Mouse (Mus musculus): ENCODE measurements at regions not wholly inside any gene's neighbourhood (a gene's known extent, or its start where the extent isn't known, plus 50 kb on each side); places are given as distances from the start of the nearest gene placed in this dataset.

- WGBS: 42% methylated on average over 2 of the region's 2 CpGs
- no peak for DNase-seq (ENCODE audit: low read depth, low spot score)
Observed at GRCm38 (mm10) chr13:102176456-102176855, 408.4 kb upstream of the Pik3r1 start.

DNA sequence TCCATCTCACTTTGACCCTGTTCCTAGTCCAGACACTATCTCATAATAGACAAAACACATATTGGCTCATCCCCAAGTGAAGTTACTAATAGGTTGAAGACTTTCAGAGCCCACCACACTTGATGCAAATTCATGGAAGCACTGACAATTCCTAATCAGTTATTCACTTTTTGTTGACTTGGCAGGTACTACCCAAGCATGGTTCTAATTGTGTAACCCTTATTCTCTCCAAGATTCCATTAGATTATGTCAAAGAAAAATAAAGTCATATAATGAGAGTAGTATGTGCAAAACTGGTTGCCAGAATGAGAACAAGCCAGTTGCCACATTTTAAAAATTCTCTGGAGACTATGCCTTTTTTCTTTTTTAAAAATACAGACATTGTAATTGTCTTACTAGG, 426.7 kb upstream of the Pik3r1 start:
- no peak for DNase-seq (ENCODE audit: low read depth, low spot score)

DNA sequence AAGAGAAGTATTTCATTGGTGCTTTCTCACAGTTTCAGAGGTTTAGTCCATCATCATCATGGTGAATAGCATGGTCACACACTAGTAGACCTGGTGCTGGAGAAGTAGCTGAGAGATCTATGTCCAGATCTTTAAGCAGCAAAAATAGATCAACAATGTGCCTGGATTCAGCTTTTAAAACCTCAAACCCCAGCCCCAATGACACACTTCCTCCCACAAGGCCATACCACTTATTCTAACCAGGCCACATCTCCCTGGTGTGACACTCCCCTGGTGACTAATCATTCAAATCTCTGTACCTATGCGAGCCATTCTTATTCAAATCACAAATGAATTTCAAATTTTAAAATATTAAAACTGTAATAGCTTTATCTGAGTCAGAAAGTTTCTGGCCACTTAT, 434.3 kb upstream of the Pik3r1 start:
- WGBS: 89% methylated on average over 1 of the region's 1 CpGs

DNA sequence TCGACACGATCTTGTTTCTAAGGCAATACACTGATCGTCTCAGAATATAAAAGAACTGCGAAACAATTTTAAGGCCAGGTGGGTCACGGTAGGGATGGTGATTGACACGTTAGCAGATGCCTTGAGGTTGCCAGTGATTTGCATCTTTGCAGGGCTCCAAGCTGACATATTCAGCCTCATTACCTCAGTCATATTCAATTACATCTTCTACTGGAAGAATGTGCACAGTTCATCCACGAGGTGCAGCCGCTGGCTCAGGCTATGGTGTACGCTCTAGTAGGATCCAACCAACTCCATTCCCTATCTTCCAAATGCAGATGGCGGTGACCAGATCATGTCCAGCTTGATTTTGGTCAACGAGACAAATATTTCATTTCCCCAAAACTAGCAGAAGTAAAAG, 450.5 kb upstream of the Pik3r1 start:
- no peak for DNase-seq (ENCODE audit: low read depth, low spot score)
- 97% methylated on average over 11 of the region's 11 CpGs for WGBS

More for the DNA sequence above, 434.3 kb upstream of the Pik3r1 start:
- no peak for DNase-seq (ENCODE audit: low read depth, low spot score)

DNA sequence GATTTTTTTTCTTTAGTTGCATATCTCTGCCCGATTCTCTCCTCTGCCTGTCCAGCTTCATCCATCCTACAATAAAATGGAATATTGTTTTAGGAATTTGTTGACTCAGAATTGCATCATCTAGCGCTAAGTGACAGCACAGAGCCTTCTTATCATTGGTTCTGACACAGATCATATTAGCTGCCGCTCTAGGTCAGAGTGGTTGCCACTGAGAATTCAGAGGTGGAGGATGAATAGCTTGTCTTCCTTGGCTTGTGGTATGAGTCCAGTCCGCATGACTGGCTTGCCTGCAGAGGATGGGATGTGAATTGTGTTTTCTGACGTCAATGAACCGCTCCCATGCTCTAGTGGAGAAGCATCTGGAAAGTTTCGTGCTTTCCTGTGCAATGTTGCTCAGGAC, 462.3 kb upstream of the Cd180 start:
- WGBS: 65% methylated on average over 7 of the region's 7 CpGs
- DNase-seq (ENCODE audit: low read depth, low spot score): no peak

DNA sequence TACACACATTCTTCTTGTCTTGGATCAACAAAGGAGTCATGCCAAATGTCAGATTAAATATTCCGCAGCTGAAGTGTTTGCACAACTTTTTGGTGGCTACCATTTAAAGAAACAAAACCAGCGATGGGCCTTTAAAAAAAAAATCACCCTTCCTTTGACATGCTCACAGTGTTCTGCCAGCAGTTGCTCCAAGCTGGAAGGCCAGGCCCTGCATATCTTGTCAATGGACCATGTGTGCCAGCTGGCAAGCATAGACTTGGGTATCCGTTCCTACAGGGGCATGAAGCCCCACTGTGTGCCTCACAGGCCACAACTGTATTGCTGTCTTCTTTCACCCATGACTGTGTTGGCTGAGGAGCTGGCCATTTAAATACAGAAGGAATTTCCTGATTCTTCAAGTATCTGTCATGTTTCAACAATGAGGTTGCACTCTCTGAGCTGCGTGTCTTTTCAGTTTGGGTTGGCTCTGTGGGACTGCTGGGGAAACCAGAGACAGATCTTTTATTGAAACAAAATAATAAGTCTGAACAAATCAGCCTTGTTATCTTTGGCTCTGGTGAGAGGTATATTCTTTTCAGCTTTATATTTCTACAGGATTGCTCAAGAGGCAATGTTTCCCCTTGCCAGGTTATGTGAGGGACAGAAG, 460.9 kb upstream of the Cd180 start:
- 44% methylated on average over 4 of the region's 4 CpGs for WGBS
- DNase-seq (ENCODE audit: low read depth, low spot score): no peak

DNA sequence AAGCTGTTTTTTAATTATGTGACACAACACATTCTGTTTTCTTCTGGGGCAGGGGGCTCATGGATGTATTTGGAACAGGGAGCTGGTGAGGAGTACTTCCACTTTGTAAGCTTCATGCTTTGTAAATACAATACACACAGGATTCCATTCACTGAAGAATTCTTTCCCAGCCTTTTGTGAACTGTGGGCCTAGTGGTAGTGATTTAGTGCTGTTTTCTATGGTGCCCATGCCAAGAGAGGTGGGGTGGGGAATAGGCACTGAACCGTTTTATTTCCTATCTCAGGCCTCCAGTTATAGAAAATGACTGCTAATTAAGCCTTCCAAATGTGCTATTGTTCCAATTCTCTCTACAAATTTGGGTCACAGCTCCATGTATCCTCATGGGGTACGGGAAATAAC, 442.5 kb upstream of the Cd180 start:
- 84% methylated on average over 2 of the region's 2 CpGs for WGBS
- no peak for DNase-seq (ENCODE audit: low read depth, low spot score)

GRCm38 (mm10) chr13:102251709-102252108, 441.6 kb upstream of the Cd180 start:
- no peak for DNase-seq (ENCODE audit: low read depth, low spot score)
- WGBS: 91% methylated on average over 5 of the region's 5 CpGs

DNA sequence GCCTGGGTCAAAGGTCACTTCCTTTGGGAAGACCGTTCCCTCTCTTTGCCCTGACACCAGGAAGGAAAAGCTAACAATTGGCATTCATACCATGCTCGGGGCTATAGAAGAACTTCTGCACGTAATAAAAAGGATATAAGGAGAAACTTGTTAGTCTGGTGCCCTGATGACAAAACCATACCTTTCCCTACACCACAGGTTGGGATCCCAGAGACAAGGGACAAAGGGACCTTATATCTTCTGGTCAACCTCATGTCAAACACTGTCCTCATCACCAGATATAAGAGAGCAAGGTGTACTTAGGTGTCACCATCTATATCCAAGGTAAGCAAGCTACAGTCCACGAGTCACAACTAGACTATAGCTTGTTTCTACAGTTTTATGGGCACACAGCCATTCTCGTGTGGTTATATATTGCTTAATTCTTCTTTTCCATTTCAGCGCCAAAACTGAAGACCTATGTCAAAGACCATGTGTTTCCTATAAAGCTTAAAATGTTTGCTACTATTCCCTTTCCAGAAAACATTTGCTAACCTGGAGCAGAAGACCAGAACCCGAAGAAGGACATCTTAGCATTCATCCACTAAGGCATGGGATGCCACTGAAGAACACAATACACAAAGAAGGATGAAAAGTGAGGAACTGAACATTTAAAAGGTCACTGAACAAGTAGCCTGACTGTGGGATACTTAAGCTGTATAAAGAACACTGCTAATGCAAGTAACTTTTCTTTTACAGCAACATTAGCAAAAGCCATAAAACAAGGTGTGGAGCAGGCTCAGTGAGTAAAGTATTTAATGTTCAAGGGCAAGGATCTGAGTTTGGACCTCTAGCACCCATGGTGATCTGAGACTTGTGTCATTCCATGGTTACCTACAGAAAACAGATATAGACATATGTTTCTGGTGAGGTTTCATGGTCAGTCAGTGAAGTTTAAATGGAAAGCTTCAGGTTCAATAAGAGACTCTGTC, 437.7 kb upstream of the Cd180 start:
- peak; percentile 21 for DNase-seq (ENCODE audit: low read depth, low spot score)
- WGBS: 38% methylated on average over 7 of the region's 7 CpGs

- DNase-seq (ENCODE audit: low read depth, low spot score): no peak
- 95% methylated on average over 8 of the region's 8 CpGs for WGBS
Observed at GRCm38 (mm10) chr13:102258207-102258606, 435.2 kb upstream of the Cd180 start.

GRCm38 (mm10) chr13:102273818-102274217, 419.5 kb upstream of the Cd180 start:
- WGBS: 86% methylated on average over 3 of the region's 3 CpGs
- no peak for DNase-seq (ENCODE audit: low read depth, low spot score)

DNA sequence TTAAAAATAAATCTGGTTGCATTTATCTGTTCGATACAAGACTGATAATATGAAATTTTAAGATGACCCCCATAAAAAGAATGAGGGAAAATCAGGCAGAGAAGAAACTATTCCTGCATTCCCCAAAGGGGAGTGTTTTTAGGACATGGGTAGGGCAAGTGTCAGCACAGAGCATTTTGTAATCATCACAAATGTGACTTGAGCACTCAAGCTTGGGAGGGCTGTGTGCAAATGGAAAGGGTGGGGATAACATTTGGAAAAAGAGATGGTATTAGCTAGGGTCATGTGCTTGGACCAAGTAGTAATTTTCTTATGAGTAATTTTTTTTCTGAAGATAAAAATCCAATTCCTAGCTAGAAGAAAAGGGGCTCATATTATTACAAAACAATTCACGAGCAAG, 418.1 kb upstream of the Cd180 start:
- no peak for DNase-seq (ENCODE audit: low read depth, low spot score)
- WGBS: 90% methylated on average over 2 of the region's 2 CpGs

DNA sequence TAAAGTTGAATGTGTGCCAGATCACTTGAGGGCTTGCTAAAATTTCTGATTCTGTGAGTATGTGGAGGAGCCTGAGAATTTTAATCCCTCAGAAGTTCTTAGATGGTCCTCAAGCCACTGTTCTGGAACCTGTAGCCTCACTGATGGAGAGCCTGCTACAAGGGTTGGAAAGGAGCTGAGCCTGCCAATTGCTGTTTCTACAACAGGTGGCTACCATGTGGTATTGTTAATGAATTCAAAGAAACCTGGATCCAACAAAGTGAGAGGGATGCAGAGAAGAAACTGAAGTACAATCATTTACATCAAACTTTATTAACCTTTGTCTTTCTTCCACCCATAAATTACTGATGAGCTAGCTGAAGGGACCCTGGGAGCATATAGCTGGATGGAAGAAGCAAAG, 416.5 kb upstream of the Cd180 start:
- no peak for DNase-seq (ENCODE audit: low read depth, low spot score)

GRCm38 (mm10) chr13:102280198-102280597, 413.2 kb upstream of the Cd180 start:
- no peak for DNase-seq (ENCODE audit: low read depth, low spot score)
- 93% methylated on average over 3 of the region's 3 CpGs for WGBS

GRCm38 (mm10) chr13:102294451-102294850, 398.9 kb upstream of the Cd180 start:
- WGBS: 80% methylated on average over 2 of the region's 2 CpGs
- no peak for DNase-seq (ENCODE audit: low read depth, low spot score)

DNA sequence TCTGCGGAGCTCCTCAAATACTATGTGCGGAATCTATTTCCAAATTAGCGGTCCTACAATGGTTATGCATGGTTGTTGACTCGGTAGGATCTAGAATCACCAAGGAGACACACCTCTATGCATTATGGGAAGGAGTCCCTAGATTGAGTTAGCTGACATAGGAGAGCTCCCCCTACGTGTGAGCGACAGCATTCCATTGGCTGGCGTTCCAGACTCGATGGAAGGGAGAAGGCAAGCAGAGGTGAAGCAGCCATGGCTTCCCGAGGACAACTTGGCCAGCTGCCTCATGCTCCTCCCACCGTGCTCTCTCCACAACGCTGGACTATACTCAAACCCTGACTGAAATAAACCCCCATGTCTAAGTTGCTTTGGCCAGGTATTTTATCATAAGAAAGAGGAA, 398.3 kb upstream of the Cd180 start:
- WGBS: 90% methylated on average over 11 of the region's 11 CpGs
- DNase-seq (ENCODE audit: low read depth, low spot score): no peak

- 74% methylated on average over 2 of the region's 2 CpGs for WGBS
- DNase-seq (ENCODE audit: low read depth, low spot score): no peak
Observed at GRCm38 (mm10) chr13:102307983-102308382, 385.4 kb upstream of the Cd180 start.

- DNase-seq (ENCODE audit: low read depth, low spot score): no peak
- WGBS: 26% methylated on average over 3 of the region's 3 CpGs
Observed at GRCm38 (mm10) chr13:102312096-102312495, 381.3 kb upstream of the Cd180 start.

DNA sequence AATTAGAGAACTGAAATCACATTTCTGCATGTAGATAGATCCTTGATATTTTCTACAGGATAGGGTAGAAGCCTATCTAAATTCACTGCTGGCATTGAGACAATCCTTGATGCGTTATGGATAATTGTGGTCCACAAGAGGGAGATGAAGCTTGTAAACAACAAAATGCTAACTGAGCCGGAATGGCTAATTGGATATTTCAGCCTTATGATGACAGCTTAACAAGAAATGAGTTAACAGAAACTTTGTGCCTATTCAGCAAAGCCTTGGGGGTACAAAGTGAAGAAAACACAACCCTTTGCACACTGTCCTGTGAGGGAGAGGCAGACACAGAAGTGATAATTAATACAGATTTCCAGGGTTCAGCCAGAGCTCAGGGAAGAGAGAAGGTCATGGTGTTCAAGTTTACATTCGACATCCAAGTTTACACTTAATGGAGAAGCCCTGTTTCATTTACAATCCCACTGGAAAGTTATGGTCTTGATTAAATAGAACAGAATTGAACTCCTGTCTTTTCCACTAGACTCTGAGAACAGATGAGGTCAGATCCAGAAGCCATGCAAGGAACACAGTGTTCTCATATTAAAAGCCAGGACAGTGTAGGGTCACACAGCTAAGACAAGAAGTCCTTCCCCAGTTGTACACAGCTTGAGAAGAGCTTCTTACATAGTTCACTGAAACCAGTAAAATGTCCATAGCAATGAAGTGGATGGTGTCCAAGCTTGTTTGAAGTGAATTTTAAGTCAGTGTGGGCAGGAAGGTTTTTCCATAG, 377.3 kb upstream of the Cd180 start:
- 74% methylated on average over 3 of the region's 3 CpGs for WGBS
- no peak for DNase-seq (ENCODE audit: low read depth, low spot score)

DNA sequence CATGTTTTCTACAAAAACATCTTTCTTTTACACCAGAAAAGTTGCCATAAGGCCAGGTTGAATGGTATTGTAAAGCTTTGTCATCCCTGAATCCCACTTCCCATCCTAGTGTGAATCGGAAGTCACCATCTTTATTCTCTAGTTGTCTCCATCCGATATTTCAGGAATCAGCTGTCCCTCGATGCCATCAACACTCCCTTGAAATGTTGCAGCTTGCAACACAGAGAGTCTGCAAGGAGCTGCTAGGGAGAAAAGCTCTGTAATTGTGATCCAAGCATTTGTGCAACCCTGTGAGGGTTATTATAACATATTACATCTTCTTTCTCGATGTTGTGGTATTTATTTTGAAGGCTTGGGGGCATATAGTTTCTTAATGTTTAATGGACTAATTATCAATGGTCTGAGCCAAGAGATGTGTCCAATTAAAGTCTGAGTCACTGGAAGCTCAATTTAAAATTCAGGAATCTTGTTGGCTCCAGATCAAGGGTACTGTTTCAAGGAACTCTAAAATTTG, 374.4 kb upstream of the Cd180 start:
- no peak for DNase-seq (ENCODE audit: low read depth, low spot score)

More for the DNA sequence above, 374.4 kb upstream of the Cd180 start:
- WGBS: 81% methylated on average over 4 of the region's 4 CpGs

Data from large intestine, adult 2 months (tissue).